Mouse (Mus musculus) embryo, embryonic 10.5 days (tissue): ENCODE results near the gene Ankfn1.

Experiments used
- DNase-seq: peaks from one replicate; pipeline ENCODE4 v3.0.0-alpha.2; 2015; ENCODE audit warnings: low spot score

Ankfn1 gene

DNA sequence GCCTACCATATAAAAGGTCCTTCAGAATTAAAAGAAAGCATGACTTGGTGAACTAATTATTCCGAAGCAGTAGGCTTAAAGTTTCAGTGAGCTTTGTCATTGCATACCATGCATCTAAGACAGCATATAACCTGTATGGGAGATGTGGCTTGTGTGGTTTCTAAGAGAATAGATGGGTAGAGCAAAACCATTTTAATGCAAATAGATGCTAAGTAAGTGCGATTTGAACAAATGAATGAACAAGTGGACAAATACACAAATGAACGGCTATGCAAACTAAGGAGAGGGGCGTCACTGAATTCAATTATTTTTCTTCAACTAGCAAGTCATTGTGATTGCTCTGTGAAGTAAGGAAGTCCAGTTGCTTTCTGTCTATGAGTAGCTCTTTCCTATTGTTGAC is 198.3 kb downstream of the Ankfn1 start:
- DNase-seq = no peak

DNA sequence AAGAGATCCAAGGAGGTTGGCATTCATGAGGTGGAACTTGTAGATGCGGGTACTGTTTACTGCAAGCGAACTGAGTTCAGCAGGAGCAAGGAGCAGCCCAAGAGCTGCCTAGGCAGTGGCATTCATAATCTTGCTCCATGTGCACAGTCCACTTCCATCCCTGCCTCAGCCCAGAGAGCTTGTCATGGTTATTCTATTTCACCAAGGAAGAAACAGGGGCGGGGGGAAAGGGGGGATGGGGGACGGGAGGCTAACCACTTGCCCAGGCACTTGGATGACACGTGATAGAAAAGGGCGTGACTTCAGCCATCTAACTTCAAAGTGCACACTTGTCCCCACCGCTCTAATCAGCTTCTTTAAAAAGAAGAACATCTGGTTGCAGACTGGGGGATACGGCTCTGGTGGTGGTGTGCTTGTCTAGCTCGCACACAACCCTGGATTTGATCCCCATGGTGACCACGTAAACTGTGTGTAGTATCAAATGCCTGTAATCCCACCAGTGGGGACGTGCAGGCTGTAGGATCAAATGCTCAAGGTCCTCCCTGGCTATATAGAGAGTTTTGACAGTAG is 203.1 kb downstream of the Ankfn1 start:
- peak; percentile 15 for DNase-seq

DNA sequence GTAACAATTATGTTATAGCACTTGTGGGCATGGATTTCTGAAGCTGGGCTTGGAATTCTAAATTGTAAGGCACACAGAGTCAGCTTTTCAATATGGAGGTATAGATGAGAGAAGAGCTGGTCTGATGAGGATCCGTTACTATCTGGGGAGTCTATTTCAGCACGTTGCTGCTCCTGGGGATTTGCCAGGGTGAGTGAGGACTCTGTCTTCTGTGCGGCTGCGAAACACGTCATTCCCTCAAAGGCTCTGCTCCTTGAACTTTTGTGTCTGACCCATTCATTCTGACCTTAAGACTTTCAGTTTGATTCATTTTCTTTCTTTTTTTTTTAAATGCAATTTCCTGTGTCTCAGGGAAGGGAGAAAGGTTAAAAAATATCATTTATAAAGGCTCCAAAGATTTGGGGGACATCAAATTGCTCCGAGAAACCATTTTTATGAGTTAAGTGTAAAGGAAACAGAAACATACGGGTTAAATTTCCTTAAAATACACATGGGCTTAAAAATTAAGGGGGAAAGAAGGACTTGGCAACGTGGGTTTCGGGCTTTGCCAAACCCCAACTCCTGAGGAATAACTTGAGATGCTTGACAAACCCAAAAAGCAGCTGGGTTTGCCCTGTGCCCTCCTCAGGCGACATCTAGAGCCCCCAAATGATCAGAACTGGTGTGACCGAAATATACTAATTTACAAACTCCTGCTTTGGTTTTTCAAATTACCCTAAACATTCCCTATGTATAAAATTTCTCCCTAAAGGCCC is 207.9 kb downstream of the Ankfn1 start:
- DNase-seq = no peak

DNA sequence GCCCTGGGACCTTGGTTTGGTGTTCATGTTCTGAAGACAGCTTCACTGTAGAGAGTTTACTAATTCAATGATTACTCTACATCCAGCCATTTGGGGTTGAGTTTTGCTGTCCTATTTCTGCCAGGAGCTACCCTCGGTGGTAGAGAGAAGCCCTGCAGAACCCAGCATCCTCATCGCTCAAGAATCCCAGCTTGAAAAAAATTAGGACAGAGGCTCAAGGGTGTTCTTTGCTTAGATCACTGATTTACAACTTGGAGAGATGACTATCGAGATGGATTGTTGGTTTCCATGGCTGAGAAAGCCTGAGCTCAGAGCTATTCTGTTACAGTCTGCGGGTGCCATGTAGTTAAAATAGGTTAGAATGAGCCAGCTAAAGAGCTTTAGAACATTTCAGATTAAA is 209.2 kb downstream of the Ankfn1 start:
- no peak for DNase-seq

DNA sequence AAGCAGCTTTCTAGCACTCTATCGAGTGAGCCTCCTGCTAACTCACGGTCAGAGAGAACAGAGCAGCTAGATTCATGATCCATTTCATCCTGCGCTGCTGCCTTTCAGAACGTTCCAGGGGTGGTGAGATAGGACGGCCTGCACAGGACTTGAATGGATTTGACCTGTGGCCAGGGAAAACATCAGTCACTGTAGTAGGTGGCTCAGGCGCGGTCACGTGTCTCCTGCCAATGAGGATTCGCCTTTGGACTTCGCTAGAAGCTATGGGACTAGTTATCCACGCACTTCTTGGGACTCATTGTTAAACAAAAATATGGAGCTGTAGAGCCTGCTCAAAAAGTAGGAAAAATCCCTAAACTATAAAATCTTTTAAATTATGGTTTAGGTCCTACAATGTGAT is 226.0 kb downstream of the Ankfn1 start:
- DNase-seq = no peak

DNA sequence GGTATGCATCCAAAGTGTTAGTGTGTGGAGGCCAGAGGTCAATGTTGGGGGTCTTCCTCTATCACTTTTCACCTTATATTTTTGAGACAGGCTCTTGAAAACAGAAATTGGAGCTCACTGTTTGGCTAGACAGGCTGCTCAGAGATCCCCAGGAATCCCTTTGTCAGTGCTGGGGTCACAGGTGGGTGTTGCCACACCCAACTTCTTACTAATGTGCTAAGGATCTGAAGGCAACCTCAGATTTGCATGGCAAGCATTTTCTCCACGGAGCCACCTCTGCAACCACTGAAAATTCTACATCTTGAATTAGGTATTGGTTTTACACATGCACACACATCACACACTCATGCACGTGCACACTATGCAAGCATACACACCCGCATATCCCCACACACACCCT is 226.5 kb downstream of the Ankfn1 start:
- no peak for DNase-seq

DNA sequence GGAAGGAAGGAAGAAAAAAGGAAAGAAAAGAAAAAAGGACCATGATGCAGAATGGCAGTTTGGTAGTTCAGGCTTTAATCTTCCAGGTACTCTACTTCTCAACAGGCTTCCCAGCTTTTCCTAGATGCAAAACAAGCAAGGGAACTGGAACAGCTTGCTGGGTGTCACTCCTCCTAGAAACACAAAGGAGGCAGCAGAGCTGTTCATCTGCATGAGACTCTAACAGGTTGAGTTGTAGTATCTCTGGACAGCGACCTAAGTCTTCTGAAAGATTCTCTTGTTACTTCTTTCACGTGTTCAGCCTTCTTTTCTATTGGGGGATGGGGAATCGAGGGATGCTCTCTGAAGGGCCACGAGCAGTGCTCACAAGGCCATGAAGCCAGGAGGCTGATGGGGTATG is 228.7 kb downstream of the Ankfn1 start:
- DNase-seq = no peak

DNA sequence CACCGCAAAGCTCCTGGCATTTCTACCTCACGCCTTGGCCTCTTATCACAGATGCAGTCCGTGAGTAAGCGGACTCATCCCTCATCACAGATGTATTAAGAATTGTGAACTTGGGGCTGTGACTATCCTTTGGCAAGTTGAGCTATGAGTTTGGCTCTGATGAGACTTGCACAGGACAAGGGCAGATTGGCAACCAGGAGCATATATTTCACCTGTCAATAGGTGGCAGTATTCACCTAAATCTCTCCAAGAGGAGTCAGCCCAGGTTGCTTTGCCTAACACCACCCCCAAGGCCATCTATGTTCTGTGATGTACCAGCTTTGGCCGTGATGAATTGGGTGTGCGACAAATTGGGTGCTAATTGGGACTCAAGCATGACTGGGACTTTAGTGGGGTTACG is 231.3 kb downstream of the Ankfn1 start:
- DNase-seq = peak; percentile 90

DNA sequence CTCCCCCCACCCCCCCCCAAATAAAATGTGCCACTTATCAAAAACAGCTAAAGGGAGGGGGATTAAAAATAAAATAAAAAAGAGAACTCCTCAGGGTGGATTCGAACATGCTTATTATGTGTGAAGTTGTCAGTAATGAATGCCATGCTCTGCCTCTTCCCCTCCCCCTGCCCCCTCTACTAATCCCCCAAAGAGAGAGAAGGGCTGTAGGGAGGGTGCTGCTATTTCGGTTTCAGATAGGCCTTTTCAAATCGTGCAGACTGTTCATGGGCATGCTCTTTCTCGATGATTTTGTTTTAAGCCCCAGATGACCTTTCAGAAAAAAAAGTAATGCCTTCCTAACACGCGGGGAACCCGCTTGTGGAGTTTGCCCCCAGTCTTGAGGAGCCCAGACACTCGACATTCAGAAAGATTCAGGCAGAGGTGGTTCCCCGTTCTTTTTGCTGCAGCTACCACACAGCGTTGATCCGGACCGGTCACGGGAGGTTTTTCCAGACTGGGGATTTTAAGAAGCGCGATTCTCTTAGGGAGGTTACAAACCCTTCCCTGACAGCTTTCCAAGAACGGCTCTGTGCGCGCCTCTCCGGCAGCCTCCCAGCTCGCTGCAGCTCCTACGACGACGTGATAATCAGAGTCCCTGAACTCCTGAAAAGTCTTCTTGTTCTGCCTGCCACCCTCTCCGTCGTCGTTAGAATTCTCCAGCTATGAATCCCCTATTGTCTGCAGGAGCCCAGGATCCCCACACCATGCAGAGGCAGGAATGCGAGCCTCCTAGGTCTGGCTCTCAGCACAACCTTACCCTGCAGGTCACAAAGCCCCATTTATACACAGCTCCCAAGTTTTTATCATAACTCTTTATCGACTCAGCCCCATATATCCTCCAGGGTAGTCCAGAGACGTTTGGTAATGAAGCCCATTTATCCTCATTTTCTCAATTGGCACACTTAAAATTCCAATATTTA is 232.3 kb downstream of the Ankfn1 start:
- DNase-seq = peak; percentile 58

DNA sequence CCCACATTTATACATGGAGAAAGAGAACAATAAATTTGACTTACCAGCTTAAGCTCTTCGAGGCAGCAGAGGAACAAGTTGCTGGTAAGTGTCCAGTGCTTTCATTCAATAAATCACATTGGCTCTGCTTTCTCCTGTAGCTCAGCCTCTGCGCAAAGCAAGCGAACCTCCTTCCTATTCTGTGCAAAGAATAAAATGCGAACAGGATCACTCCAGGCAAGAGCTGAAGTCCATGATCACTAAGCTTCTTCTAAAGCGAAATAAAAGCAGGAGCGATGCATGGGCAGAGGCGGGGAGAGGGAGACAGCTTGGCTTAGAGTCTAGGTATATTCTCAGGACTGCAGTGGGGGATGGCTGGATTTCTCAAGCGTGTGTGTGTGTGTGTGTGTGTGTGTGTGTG is 239.1 kb downstream of the Ankfn1 start:
- DNase-seq = no peak

DNA sequence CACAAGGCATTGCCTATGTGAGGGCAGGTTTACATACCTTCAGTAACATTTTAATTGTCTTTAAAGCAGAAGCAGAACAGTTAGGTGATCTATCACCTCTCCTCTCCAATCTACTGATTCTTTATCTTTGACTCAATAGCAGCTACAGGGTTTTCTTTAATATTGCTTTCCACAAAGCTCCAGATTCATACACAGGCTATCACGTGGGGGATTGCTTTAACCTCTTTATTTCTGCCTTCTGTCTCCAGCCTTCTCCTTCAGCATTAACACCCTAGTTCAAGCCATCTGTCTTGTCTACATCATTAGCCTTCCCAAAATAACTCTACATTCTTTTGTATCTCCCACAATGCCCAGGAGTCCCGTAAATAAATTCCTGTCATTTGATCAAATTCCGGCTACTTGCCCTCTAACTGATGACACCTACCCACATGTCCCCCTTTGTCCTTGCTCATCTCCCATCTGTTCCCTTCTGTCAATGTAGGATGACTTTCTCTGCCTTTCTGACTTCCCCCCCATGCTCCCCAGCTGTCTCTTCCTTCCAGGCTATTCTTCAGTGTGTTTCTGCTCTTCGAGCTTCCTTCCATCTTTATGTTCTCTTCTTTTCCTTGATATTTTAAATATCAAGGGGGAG is 249.5 kb downstream of the Ankfn1 start:
- peak; percentile 34 for DNase-seq

DNA sequence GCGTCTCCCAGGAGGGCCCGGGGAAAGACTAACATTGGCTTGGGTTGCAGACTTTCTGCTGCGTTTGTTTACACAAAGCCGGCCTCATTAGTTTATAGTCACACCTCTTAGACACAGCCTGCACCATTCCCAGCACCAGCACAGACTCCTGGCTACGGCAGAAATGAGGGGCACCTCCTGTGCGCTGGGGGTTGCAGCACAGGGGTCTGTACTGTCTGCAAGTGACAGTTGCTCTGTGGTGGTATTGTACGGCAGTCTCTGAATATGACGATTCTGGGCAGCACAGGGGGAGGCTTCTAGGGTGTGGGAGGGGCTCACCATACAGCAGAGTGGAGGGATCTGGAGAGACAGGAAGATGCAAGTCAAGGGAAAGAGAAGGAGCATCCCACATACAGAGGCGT is 262.0 kb downstream of the Ankfn1 start:
- no peak for DNase-seq

DNA sequence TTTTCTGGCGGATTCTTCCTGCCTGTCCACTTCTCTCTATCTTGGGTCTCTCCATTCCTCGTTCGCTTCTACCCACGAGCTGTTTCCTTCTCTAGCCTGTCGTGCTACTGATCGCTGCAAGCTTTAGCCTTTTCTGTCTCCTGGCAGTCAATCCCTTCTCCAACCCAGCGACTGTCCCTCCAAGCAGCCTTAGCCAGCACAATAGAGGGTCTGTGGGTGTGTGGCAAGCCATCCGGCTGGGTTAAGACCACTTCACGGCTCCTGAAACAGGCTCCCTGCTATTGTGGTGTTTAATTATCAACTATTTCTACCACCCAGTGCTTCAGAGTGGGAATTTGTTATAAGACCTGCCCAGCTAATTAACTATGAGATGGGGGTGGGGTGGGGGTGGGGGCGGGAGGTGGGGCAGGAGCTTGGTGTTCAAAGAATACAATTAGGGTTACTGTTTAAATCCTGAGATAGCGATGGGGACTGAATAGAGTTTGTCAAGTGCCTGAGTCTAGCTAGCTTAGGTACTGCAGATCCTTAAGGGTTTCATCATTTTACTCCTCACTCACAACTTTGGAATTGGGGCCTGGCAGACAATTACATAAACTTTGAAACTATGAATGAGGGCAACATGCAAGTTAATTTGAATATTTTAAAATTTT is 268.7 kb downstream of the Ankfn1 start:
- DNase-seq = peak; percentile 46

DNA sequence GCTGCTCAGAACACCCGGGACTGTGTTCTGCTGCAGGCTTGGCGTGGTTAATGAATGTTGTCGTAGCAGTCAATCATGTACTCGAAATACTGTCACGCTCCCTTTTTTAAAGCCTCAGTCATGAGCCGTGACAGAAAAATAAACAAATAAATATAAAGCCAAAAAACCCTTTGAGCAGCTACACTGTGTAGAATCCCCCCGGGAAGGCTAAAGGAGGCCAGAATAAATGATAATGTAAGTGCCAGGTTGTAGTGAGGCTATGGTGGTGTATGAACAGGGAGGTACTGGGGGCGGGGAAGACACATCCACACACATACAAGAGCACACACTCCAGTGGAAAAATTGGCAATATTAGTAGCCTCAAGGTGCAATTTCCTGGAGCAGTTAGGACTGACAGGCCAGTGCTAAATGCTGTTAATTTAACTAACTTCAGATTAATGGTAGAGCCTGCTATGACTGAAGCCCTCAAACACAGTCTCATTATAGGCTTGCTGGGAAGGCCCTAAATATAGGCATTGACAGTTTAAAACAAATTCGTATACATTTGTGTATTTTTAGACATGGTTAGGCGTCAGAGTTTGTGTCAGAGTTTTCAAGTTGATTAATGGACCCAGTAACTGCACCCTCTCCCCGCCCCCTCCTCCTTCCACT is 270.7 kb downstream of the Ankfn1 start:
- no peak for DNase-seq

DNA sequence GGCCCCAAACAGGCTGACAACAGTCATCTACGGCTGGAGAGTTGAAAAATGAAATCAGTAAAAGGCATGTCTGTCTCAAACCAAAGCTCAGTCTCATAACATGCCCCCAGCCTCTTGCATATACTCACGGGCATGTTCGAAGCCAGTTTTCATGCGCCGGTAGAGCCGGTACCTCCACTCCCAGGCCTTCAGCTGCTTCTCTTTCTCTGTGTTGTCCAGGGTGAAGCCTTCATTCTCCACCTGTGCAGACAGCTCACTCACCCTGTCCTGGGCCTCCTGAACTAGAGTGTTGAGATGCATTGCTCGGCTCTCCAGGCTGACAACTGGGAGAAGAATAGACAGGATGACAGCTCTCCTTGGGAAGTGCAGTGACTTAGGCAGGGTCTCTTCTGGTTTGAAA is 272.4 kb downstream of the Ankfn1 start:
- DNase-seq = no peak

DNA sequence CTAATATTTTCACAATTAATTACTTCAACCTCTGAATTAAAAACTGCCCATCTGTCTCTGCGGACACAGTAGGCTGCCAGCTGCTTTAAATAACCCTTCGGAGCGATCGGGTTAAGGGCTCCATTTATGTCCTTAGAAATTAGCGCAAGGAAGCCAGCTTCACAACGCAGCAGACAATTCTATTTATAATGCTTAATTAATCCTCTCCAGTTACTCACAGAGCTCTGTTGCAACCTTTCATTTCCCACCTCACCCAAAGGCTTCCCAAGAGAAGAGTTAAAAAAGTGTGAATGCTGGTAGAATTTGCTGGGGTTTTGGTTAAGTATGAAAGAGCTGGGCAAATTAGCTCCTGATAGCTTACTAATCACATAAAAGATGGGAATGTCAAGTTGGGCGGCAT is 275.7 kb downstream of the Ankfn1 start:
- DNase-seq = no peak

DNA sequence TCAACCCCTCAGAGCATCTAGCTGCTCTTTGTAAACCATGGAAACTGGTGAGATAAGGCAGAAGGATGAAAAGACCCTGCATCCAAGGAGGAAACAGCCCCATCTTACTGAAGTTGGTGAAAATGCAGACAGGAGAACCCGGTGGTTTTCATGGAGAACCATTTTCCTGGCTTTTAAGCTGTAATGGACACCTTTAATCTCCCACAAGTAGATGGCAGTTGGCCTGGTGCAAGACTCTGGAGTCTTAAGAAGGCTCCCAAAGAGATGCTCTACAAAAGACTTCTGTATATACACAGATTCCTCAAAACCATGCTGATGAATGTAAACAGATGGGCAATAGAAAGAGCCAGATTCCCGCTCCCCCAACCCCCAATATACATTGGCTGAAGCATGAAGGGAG is 276.5 kb downstream of the Ankfn1 start:
- DNase-seq = no peak

DNA sequence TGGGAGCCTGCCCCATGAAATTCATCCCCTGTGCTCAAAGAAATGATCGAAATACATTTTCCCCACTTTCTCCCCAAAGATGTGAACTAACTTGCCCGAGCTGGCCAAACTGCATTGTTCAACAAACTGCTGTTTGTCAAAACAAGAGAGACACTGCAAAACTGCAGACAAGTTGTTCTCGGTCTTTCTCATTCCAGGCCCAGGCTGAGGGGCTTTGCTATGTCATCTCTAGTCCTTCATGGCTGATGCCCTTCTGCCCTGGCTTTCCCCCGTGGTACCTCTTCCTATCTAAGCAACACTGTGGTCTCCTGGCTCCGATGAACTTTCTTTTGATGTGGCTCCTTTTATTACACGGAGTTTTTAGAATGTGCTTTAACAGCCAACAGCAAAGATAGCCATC is 296.4 kb downstream of the Ankfn1 start:
- no peak for DNase-seq

DNA sequence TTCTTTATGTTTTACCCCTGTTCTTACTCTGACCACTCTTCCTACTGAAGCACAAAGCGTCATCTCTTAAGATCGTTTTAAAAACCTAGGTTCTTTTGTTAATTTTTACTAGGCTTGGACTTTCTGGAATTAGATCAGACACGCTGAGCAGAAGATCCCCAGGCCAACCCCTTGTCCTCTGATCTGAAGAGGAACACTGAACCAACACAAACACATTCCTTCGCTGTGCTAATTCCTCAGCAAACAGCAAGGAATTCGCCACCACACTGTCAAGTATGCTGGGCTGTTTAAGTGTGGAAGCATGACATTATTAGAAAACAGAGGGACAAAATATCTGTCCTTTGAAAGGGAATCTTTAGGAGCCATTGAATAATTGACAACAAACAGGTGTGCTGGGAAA is 300.5 kb downstream of the Ankfn1 start:
- peak; percentile 14 for DNase-seq

DNA sequence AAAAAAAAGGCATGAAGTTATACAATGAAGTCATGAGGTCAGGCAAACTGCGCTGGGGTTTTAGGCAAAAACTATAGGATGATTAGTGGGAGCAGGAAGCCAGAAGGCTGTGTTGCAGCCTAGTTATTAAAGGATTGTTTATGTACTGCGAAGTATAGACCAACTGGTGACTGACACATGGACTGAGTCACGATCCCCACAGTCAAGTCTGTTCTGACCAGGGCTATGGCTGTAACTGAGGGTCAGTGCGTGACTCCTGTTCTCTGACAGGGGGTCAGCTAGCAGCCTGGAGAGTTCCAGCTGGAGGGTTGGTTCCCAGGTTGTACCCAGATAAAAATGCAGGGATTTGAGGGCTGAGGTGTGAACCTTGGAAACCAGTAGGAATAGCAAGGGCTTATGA is 301.4 kb downstream of the Ankfn1 start:
- DNase-seq = no peak

DNA sequence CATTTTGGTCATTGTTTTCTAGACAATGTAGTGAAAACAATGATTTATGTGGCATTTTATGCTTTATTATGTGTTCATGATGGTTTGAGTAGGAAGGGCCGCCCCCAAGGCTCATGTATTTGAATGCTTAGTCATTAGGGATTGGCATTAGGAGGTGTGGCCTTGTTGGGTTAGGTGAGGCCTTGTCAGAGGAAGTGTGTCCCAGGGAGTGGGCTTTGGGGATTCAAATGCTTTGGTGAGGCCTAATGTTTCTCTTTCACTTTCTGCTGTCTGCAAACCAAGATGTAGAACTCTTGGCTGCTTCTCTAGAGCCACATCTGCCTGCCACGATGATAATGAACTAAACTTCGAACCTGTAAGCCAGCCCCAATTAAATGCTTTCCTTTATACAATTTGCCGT is 304.6 kb downstream of the Ankfn1 start:
- DNase-seq = no peak
